Mouse (Mus musculus): ENCODE results near the gene Elk1.

DNA sequence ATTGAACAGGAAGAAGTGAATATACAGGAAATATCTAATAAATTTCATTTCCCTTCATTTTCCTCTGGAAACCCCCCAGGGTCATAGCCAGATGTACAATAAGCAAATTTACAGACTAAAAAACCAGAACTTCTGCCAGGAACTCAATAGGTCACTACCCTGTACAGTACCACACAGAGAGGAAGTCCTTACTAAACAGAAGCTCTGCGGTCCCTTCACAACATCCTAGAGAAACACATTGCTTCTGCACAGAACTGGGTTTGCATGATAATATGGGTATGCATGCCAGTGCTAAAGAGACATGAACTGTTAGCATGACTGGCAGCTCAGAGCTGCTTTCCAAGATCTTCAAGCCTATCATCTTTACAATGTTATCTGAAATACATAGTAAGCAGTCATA lies 20.5 kb downstream of the Elk1 start:
- TF ChIP-seq USF1 (IDR thresholded peaks at IDR 0.05; ENCODE audit: low read depth) (no peak), POLR2A (IDR thresholded peaks at IDR 0.05; ENCODE audit: insufficient read length, low read depth) (no peak), SRF (IDR thresholded peaks at IDR 0.05; ENCODE audit: control insufficient read depth, insufficient read length, low read depth) (no peak), MYOG (IDR thresholded peaks at IDR 0.05; ENCODE audit: control insufficient read depth in 1 of 3, insufficient read depth in 1 of 3, insufficient read length in 2 of 3, low read depth in 2 of 3) (no peak), POLR2AphosphoS2 (IDR thresholded peaks at IDR 0.05; ENCODE audit: insufficient read length, low read depth) (no peak), E2F4 (IDR thresholded peaks at IDR 0.05; ENCODE audit: insufficient read depth) (no peak)

Data from myocyte (in vitro differentiated cells).